Mouse (Mus musculus) layer of hippocampus, postnatal 14 days (tissue): ENCODE results near the gene Glrb. TPM values are rescaled to one million over a fixed set of nuclear protein-coding genes. Genes with fewer than 3 reads are reported as not detected.

Source experiments
- DNase-seq, 2 experiments: peaks; one replicate each; pipeline ENCODE4 v3.0.0; 2021 to 2022; ENCODE audit warnings: low spot score in 2 of 2, mixed read lengths in 1 of 2
- total RNA-seq, 2 experiments: library from RNA; stranded (reverse); gene quantifications; 2 replicates each; pipeline ENCODE4 v1.2.3; 2021

Glrb gene
- total RNA-seq, 2 experiments from 2014 or later, result 131 to 133 TPM

- DNase-seq, result no peak
Measured at GRCm38 (mm10) chr3:80839845-80840244, 73.6 kb downstream of the Glrb start.

DNA sequence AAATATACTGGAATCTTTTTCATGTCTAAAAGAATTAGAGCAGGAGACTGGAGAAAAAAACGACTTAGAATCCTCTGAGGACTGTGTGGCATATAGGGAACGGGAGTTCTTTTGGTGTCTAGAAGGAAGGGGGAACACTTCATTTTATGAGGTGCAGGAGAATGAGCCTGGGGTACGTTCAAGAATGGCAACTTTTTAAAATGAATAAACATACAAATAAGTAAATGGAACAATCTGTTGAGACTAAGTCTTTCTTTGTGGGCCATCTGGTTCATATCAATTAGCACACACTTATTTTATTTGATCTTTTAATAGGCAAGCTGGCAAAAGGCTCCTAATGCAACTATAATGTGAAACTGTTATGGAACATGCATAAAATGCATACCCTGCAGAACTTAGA, 75.9 kb downstream of the Glrb start:
- no peak for DNase-seq

DNA sequence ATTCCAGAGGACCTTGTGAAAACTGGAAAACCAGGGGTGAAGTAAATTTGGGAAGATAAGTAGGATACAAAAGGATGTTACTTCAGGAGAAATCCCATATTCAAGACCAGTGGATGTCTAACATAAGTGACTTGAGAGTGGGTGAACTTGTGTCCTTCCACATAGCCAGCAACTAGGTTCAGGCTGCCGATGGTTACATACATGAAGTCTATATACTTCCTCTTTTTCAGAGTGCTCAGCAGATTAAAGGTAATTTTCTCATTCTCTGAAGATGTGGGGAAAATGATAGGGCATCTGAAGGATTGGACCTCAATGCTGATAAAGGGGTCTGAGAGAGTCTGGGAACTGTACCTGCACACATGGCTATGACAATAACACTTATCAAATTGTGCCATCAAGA, 89.5 kb downstream of the Glrb start:
- DNase-seq, result no peak

- no peak for DNase-seq
Measured at GRCm38 (mm10) chr3:80818619-80819018, 94.8 kb downstream of the Glrb start.

GRCm38 (mm10) chr3:80813734-80814133, 99.7 kb downstream of the Glrb start:
- no peak for DNase-seq

DNA sequence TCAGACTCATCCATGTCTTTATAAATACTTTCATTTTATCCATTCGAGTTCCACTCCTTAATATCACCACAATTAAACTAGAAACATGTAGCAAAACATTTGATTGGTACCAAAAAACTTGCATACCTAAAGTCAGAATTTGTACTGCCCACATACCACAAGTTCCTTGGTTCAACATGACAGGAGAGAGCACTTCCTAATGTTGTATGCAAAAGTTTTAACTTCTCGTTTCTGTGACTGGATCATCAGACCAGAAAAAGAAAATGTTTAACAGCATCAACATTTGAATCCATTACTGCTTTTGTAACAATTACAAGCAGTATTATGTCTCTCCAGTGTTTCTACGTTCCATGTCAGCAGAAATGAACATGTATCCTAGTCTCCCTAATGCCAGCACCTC, 101.2 kb downstream of the Glrb start:
- no peak for DNase-seq

- no peak for DNase-seq
Measured at GRCm38 (mm10) chr3:80805327-80805726, 108.1 kb downstream of the Glrb start.

DNA sequence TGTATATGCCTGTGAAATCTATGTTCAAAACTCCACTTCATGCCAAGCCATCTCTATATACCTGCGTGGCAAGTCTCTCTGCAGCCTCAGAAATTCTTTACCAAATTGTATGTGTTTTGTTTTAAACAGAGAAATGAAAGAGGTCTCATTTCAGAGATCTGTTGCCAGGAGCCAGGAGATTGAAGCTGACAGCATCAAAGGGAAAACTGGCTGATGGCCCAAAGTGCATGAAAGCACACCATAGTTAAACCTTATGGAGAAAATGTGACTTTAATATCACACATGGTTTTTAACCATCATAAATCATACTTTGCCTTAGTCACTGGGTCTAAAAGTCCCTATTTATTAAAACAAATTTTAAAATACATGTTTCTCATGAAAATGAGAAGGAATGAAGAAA, 109.6 kb downstream of the Glrb start:
- no peak for DNase-seq

DNA sequence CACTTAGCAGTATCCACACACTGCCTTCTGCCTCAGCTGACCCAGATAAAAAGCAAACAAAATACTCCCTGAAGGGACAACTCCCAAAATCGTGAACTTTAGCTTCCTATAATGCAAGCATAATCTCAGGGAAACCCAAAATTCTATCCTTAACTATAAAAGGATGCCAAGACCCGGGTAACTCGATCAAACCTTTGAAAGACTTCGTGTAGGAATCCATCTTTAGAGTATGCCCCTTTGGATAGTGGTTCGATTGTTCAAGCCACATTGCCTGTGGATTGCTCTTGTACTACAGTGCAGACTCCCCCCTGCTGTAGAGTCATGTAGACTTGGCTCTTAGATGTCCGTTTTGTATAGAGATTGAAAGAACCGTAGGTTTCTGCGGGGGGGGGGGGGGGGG, 110.2 kb downstream of the Glrb start:
- DNase-seq, result no peak

DNA sequence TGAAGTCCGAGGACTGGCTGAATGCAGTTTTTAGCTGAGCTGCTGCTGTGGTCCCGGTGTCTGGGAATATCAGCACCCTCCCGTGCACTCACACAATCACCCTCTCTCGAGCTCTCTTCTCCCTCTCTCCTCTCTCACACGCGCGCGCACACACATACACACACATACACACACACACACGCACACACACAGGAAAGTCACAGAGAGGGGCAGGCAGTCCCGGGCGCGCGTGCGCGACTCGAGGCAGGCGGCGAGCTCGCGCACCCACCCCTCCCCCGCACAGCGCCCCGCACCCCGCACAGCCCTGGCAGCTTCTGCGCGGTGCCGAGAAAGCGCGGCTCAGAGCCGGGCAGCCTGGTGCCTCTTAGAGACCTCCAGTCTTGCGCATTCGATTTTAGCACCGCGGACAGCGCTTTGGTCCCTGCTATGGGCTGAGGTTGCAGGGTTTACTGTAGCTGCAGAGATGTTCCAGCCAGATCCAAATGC, 110.8 kb downstream of the Glrb start, which contains the start of gene Gria2:
TSS of gene Gria2 (minus strand) at position 240 of the 486 bp plus-strand sequence.
- DNase-seq, result peak; percentile 91 to 94

DNA sequence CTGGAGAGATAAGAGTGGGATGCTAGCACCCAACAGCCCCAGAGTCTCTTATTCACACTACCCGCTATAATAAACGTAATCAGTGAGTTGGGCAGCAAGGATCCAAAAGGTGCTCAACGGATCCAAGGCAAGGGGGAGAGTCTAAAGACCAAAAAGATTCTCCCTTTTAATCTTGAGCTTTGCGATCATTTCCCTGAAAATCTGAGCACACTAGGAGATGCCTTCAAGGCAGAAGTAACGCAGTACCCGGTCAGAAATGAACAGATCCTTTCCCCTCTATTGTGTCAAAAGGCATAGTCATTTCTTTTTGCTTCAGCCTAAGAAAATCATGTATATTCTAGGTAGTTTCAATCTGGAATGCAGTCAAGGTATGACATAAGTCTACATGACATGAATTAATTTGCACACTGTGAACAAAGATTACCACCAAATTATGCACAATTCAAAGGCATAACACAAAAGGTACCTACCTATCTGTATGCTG, 111.6 kb downstream of the Glrb start:
- no peak for DNase-seq

GRCm38 (mm10) chr3:80800995-80801826, 112.2 kb downstream of the Glrb start:
- DNase-seq, result peak; percentile 82 to 84

DNA sequence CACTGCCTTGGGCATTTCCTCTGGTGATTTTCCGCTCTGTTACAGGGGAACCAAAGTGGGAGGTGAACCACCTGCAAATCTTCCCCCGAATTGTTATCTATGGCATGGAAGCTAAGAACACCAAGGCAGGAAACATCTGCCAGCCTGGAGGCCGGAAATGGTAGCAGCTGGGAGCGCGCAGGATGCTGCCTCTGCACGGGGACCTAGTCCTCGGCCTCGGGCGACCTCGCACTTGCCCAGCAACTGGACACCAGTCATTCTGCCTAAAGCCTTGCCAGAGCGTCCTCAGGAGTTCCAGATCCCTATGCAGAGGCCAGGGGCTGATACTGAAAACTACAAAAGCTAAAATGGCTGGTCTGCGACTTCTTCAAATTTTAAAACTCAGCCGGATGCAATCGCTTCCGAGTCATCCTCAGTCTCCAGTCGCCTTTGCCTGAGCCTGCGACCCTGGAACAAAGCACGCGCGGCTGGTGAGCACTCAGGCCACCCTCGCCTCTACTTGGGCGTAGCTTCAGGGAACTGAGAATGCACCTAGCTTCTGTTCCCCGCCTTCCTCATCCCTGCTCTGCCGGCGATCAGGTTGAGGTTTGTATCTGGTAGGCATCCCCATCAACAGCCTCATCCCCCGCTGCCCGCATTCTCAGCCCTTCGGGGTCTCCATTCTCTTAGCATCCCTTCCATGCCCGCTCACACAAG, 113.0 kb downstream of the Glrb start:
- DNase-seq, result peak; percentile 53 to 65

- DNase-seq, result no peak
Measured at GRCm38 (mm10) chr3:80797935-80798334, 115.5 kb downstream of the Glrb start.

DNA sequence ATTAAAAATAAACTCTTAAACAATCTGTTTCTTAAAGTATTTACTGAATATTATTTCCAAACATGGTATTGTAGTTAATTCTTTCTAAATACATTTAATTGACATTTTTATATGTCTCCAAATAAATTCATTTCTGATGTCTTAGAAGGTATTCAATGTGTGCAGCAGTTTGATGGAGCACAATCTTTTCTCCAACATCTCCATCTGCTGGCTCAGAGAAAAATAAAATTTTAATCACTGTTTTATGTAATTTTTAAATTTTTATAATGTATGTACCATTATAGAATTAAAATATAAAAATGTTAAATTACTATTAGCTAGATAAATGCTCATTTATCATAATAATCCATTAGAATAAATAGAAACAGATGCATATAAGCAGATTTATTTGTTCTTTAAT, 116.7 kb downstream of the Glrb start:
- no peak for DNase-seq

- no peak for DNase-seq
Measured at GRCm38 (mm10) chr3:80795284-80795683, 118.2 kb downstream of the Glrb start.

Other genes with a start within 250 kb of the Glrb start
- gene Gria2, start 110.8 kb downstream of the Glrb start, total RNA-seq, result 100 to 1,000 TPM; 547 to 604 TPM
- gene Pdgfc, start 122.8 kb upstream of the Glrb start, total RNA-seq, result 1 to 10 TPM; 6.0 to 6.6 TPM